Mouse (Mus musculus) adrenal gland, postnatal 36 days (tissue): ENCODE data around the gene Spaca4. TPM values are rescaled to one million over a fixed set of nuclear protein-coding genes. Genes with fewer than 3 reads are reported as not detected.

Experiments
- DNase-seq, 2 experiments: peaks; one replicate each; pipeline ENCODE4 v3.0.0; 2021; ENCODE audit warnings: mixed read lengths in 1 of 2
- total RNA-seq, 2 experiments: library from RNA; stranded (reverse); gene quantifications; 2 replicates each; pipeline ENCODE4 v1.2.3; 2021

The Spaca4 gene
- total RNA-seq, 2 experiments from 2014 or later = not detected

GRCm38 (mm10) chr7:45712022-45712757 is 13.4 kb downstream of the Spaca4 start:
- peak; percentile 87 to 89 for DNase-seq

GRCm38 (mm10) chr7:45711316-45712021 is 14.1 kb downstream of the Spaca4 start:
- DNase-seq = no peak

- DNase-seq = peak; percentile 50 to 56
Measured at GRCm38 (mm10) chr7:45710477-45711191, 15.0 kb downstream of the Spaca4 start.

GRCm38 (mm10) chr7:45709677-45710355 is 15.8 kb downstream of the Spaca4 start:
- DNase-seq = no peak

- no peak for DNase-seq
Measured at GRCm38 (mm10) chr7:45709036-45709435, 16.6 kb downstream of the Spaca4 start.

GRCm38 (mm10) chr7:45708221-45708761 is 17.3 kb downstream of the Spaca4 start:
- peak in 1 of 2 experiments; percentile 44 for DNase-seq

- DNase-seq = peak; percentile 98 to 99
Measured at GRCm38 (mm10) chr7:45707375-45707967, 18.1 kb downstream of the Spaca4 start.

GRCm38 (mm10) chr7:45706721-45707241 is 18.8 kb downstream of the Spaca4 start:
- peak; percentile 93 to 96 for DNase-seq

- peak; percentile 92 to 94 for DNase-seq
Measured at GRCm38 (mm10) chr7:45705873-45706281, 19.7 kb downstream of the Spaca4 start.

- DNase-seq = peak in 1 of 2 experiments; percentile 57
Measured at GRCm38 (mm10) chr7:45705443-45705864, 20.2 kb downstream of the Spaca4 start.

- DNase-seq = peak; percentile 97 to 99
Measured at GRCm38 (mm10) chr7:45704730-45705442, 20.7 kb downstream of the Spaca4 start, which contains the start of gene Dbp. Gene Dbp (plus strand): TSS chr7:45705088.

- DNase-seq = peak in 1 of 2 experiments; percentile 61
Measured at GRCm38 (mm10) chr7:45704046-45704559, 21.5 kb downstream of the Spaca4 start.

GRCm38 (mm10) chr7:45703521-45704033 is 22.0 kb downstream of the Spaca4 start:
- DNase-seq = no peak

- DNase-seq = no peak
Measured at GRCm38 (mm10) chr7:45702809-45703520, 22.6 kb downstream of the Spaca4 start.

GRCm38 (mm10) chr7:45702316-45702715 is 23.3 kb downstream of the Spaca4 start:
- DNase-seq = no peak

GRCm38 (mm10) chr7:45701607-45702006 is 24.0 kb downstream of the Spaca4 start:
- no peak for DNase-seq

- DNase-seq = peak in 1 of 2 experiments; percentile 49
Measured at GRCm38 (mm10) chr7:45701072-45701471, 24.5 kb downstream of the Spaca4 start.

GRCm38 (mm10) chr7:45700301-45701015 is 25.2 kb downstream of the Spaca4 start:
- peak; percentile 78 to 87 for DNase-seq
